ENCODE assay signal across 8 mouse cellular contexts in genomic region chr2:151740741-151741526, GRCm38 (mm10). TPM values are rescaled to one million over a fixed set of nuclear protein-coding genes. Genes with fewer than 3 reads are reported as not detected.
DNase-seq lines count a peak whose midpoint lies in the region; ATAC-seq lines count a peak whose summit lies in the region.

No protein-coding gene starts in this region.

- peak overlapping the region; percentile 69 for H3K27ac ChIP-seq in hindbrain, embryonic 12.5 days

- 0 out of 2 replicates have a peak, but pooled peaks cover 6% of the 10 kb centered on the region for H3K27me3 ChIP-seq in hindbrain, embryonic 12.5 days

- peak overlapping the region; percentile 81 for H3K4me2 ChIP-seq in hindbrain, embryonic 12.5 days (replicated peaks)

- H3K4me1 ChIP-seq in hindbrain, embryonic 12.5 days: peaks cover 21% of the 10 kb centered on the region

- under 1% methylated on average over 61 of the region's 61 CpGs for WGBS in hindbrain, embryonic 12.5 days

- ATAC-seq in hindbrain, embryonic 12.5 days (ENCODE audit: low FRiP score): peak; percentile 86

- no peaks in the 10 kb centered on the region for H3K36me3 ChIP-seq in hindbrain, embryonic 12.5 days

- peak overlapping the region; percentile 82 for H3K9ac ChIP-seq in hindbrain, embryonic 12.5 days

- H3K9me3 ChIP-seq in hindbrain, embryonic 12.5 days (replicated peaks): no peaks in the 10 kb centered on the region

- H3K4me3 ChIP-seq in hindbrain, embryonic 12.5 days: peak overlapping the region; percentile 89

- DNase-seq in NIH3T3 (ENCODE audit: low read depth): peak; percentile 93
- DNase-seq in cerebellum, postnatal 10 days: peak; percentile 91 to 94
- peak; percentile 77 to 88 for DNase-seq in frontal cortex, postnatal 10 days (ENCODE audit: low spot score in 2 of 2)
- DNase-seq in layer of hippocampus, postnatal 25 days (ENCODE audit: extremely low spot score in 1 of 2, low spot score in 1 of 2): peak; percentile 83 to 92
- peak; percentile 88 for DNase-seq in lung, postnatal 25 days (ENCODE audit: low spot score)
- DNase-seq in retina, embryonic 14.5 days (ENCODE audit: low spot score): peak; percentile 91
- DNase-seq in thymus, postnatal 4 days: peak; percentile 91

RNA-seq across cellular contexts. Expression of gene Psmf1, which starts 3.1 kb away (rescaled TPM):
- 45.2 and 47.9 TPM in 2 replicates for polyA plus RNA-seq in hindbrain, embryonic 12.5 days (2016; fragmentation: Nextera tagmentation; extraction: Ambion mirVana)
- 10 to 100 TPM; 33.3 to 34.0 TPM for total RNA-seq in layer of hippocampus, postnatal 25 days (2021)

RNA-seq across cellular contexts. Expression of gene Tmem74b, which starts 39.1 kb away (rescaled TPM):
- polyA plus RNA-seq in hindbrain, embryonic 12.5 days (2016; fragmentation: Nextera tagmentation; extraction: Ambion mirVana): 9.7 and 10.3 TPM in 2 replicates
- 1 to 10 TPM; 4.6 to 4.7 TPM for total RNA-seq in layer of hippocampus, postnatal 25 days (2021)

Comparison
In these comparisons a context has a peak if more than half of its experiments do, and no peak if none do; other contexts are left out.
1. Peak in every context shown above with its lines: DNase-seq, ATAC-seq, H3K4me3 ChIP-seq and H3K27ac ChIP-seq.